Mouse (Mus musculus): ENCODE data around the gene Wdr72. TPM values are rescaled to one million over a fixed set of nuclear protein-coding genes. Genes with fewer than 3 reads are reported as not detected.

Gene Wdr72
- total RNA-seq, 2 experiments from 2014 or later = not detected

DNA sequence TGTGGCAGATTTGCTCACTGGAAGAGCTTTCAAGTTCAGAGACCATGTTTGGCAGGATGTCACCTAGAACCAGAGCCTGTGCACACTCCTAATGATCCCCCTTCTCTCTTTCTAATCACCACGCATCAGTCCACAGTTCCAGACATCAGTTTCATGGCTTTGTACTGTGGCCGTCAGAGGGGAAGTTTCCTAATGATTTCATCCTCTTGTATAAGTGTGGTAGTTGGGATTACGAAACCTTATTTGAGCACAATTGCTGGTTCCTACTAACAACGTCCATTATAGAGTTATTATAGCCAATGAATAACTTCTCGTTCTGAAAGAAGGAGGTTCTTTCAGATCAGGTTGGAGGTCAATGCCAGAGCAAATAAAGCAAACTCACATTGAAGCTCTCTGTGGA, 131.1 kb downstream of the Wdr72 start:
- DNase-seq (ENCODE audit: low spot score in 2 of 2) = no peak

DNA sequence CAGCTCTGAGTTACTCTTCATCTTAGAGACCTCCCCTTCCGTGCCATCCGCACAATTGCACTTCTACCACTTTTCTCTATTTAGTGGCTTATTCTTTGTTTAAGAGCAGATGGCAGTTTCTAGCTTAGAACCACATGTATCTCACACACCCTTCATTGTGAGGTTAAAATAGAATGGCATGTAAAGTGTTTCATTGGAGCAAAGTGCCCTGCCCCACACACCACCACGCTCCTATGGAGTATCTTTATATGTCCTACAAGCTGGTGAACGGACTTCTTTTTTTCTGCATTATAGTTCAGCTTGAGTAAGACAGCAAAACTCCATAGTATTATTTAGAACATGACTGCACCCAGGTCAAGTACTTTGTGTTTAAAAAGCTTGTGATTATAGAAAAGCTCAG, 137.9 kb downstream of the Wdr72 start:
- DNase-seq (ENCODE audit: low spot score in 2 of 2) = no peak

DNA sequence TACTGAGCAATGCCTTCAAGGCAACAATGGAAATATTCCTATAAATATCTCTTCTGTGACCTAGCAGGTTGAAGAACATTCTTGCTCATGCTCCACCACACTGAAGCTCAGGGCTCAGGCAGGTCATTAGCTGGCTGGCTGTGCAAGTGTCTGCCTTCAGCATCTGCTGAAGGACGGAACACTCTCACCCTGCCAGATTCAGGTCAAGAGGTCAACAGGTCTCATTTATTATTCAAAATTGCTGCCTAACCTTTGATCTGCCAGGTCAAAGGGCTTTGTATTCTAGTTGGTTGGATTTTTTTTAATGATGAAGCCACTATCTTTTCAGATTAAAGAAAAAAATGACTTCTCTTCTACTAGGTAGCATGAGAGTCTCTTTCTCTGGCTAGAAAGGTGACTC, 139.3 kb downstream of the Wdr72 start:
- no peak for DNase-seq (ENCODE audit: low spot score in 2 of 2)

DNA sequence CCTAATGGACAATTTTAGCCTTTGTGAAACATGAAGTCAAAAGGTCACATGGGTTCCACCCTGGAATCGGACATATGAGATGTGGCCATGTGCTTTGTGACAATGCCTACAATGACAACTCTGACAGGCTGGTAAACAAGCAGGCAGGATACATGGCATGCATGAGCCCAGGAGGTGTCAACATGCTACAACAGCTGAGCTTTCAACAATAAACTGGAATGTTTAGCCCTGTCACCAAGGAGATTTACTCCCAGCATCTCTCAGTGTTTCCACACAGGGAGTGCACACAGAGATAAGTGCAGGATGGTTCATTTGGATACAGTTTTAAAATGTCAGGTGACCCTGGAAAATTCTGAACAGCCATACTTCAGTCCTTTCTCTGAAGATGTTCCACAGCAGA, 140.4 kb downstream of the Wdr72 start:
- DNase-seq (ENCODE audit: low spot score in 2 of 2) = no peak

DNA sequence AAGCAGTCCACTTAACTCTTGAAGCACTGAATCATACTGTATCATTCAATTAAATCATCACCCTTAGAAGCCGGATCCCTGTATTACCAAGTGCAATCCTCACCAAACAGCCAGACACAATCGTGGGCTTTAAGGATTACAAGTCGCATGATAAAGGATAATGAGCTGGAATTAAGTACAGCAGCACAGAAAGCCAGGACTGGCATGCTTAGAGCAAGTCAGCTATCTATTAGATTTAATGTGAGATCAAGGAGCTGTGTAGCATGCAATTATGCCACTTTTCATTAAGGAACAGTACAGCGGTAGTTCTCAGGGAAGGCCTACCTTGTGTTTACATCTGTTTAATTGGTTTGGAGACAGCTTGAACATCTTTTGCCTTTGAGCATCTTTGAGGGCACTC, 148.2 kb downstream of the Wdr72 start:
- DNase-seq (ENCODE audit: low spot score in 2 of 2) = no peak

DNA sequence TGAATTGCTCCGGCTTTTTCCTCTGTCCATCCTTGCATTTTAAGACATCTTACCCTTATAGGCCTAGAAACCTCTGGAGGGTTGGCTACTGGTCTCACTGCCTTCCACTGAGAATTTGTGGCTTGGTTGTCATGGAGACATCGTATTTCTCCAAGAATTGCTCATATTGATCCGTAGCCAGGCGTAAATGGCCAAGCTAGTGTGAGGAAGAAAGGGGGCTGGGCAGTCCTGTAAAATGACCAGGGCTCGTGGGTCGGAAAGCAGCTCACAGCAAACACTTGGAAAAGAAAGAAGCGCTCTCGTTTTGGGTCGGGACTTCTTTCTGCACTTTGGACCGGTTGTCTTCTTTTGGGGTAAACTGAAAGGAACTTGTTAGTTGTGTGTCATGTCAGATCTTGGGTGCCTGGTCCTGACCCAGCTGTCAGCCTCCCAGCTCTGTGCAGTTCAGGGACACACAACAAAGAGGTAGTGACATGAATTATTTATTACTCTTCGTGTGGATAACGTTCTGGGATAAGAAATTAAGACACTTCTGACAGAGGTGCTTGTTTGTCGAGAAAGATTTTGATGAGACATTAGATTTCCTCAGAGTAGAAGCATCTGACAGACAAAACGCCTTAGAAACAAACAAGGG, 167.7 kb downstream of the Wdr72 start:
- DNase-seq (ENCODE audit: low spot score in 2 of 2) = no peak

DNA sequence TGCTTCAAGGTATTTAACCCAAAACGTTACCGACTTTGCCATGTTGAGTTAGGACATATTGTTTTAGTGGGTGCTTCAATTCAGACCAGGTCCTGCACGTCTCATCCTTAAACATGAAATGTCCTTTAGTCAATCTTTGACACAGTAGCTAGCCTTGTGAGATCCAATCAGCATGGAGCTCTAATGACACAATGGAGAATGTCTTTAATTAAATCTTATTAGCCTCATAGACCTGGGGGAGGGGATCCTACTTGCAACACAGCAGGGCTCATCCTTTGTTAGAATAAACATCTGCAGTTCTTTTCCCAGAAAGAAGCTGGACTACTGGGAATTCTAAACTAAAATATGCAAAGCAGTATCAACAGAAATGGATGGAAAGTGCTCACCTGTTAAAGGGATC, 171.9 kb downstream of the Wdr72 start:
- DNase-seq (ENCODE audit: low spot score in 2 of 2) = no peak

DNA sequence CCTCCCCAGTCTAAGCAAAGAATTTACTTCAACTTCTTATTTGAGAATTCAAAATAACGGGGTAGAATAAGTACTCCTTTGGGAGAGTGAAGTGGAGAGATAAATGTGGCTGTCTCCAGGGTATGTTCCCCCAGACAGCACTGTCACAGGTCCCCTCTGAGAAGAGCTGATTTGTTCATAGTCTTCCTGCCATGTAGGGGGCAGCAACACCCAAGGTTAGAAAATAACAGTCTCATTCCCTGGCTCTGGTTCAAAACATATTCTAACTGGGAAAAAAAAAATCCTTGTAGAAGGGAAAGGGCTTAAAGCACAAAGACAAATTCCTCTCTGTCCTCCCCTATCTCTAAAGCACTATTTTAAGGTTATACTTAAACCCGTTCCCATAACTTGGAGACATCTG, 176.1 kb downstream of the Wdr72 start:
- DNase-seq (ENCODE audit: low spot score in 2 of 2) = no peak

DNA sequence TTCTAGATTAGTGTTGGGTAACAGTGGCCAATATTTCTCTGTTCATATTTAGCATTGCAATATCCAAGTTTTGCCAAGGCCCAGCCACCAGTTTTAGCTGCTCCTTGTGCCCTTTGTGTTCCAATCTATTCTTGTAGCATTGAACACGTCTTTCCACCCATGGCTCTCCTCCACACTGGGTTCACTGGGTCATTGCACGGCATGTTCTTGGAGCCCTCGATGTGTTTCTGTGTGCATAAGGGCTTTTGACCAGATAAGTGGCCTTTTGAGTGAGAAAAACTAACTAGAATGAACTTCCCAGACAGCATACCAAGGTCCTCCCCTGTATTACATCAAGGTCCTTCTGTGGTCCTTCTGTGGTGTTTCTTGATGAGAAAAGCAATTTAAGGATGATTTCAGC, 184.3 kb downstream of the Wdr72 start:
- DNase-seq (ENCODE audit: low spot score in 2 of 2) = no peak

DNA sequence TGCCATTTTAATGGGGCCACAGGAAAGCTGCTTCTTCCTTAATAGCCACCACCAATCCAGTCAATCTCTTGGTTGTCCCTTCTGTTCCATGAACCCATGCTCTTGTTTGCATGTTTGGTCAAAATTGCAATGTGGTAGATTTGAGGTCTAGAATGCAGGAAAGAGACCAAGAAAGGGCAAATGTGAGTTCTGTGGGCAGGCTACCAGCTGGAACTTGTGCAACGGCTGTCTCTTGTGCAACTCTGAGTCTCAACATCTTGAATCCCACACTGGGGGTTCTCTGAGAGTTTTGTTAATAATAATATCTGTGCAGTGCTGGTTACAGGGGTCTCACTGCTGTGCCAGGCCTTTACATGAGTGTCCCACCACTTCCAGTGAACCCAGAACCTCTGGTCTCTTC, 208.6 kb downstream of the Wdr72 start:
- DNase-seq (ENCODE audit: low spot score in 2 of 2) = no peak

DNA sequence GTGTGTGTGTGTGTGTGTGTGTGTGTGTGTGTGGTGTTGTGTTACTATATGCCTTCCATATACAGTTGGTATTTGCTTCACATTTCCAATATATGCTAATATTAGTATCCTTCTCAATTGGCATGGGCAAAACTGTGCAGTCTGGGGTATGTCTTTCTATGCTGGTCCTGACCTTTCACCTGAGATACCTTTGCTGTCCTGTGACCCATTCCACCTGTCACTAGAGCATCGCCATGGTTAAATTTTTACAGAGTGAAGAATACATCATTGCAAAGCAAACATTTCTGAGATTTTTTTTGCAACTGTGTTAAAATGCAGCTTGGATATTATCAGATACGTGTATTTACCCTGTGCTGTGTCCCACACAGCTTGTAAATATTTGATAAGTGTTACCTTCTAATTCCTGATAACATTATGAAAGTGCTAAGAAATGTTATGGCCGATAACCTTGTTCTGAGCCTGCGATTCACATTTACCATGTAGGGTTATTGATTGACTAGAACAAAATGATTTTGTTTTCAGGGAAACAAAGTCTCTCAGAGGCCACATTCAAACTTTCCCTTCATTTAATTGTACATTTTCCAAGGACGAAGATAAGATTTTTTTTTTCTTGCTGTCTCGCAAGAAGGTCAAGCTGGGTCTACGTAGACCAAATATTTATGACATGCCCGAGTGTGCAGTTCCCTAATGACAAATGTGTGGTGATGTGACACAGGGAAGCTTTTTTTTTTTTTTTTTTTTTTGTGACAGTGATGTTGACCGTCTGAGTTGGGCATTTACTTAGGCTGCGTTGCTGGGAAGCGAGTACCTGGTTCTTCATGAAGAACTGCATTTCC, 214.2 kb downstream of the Wdr72 start:
- DNase-seq (ENCODE audit: low spot score in 2 of 2) = no peak

DNA sequence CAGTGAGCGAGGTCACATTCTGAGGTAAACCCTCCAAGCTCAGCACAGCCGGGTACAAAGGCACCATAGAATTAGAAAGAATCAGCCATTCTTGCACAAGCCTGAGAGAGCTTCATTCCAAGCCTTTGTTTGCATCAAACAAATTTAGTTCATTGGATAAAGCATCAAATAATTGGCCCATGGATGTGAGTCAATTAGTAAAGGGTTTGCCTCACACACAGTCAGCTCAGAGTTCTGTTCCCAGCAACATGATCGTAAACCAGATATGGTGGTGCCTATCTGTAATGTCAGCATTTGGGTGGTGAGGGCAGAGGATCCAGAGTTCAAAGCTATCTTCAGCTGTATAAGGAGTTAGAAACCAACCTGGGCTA, 214.8 kb downstream of the Wdr72 start:
- no peak for DNase-seq (ENCODE audit: low spot score in 2 of 2)

DNA sequence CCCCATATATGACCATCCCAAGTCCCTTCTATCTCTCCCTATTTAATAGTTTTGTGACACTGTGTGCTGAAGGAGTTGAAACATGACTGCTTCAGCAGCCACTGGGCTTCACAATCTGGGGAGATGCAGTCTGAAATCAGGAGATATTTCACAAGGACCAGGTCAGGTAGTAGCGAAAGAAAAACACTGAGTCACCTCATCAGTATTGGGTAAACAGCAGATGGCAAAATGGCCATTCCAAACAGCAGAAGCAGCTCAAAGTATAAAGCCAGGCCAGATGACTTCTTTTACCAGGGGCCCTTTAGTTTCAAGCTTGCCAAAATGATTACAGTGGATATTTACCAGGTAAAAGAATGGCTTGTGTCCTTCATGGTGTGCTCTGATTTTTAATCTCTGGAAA, 215.8 kb downstream of the Wdr72 start:
- DNase-seq (ENCODE audit: low spot score in 2 of 2) = no peak

DNA sequence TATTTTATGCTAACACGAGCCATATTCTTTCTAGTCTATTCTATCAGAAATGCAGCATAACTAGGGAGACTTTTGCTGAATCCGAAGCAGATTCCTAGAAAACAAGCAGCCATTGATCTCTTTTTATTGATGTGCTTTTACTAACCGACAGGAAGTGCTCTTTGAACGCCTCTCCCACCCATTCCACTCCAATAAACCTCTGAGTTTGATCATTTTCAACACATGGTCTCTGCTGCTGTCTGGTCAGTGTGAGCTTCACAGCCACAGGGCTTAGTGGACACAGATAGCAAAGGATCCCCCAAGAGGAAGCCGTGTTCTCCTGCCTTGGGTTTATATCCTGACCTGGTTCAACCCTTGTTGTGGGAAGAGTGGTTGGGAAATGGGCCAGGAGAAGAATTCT, 218.7 kb downstream of the Wdr72 start:
- DNase-seq (ENCODE audit: low spot score in 2 of 2) = no peak

DNA sequence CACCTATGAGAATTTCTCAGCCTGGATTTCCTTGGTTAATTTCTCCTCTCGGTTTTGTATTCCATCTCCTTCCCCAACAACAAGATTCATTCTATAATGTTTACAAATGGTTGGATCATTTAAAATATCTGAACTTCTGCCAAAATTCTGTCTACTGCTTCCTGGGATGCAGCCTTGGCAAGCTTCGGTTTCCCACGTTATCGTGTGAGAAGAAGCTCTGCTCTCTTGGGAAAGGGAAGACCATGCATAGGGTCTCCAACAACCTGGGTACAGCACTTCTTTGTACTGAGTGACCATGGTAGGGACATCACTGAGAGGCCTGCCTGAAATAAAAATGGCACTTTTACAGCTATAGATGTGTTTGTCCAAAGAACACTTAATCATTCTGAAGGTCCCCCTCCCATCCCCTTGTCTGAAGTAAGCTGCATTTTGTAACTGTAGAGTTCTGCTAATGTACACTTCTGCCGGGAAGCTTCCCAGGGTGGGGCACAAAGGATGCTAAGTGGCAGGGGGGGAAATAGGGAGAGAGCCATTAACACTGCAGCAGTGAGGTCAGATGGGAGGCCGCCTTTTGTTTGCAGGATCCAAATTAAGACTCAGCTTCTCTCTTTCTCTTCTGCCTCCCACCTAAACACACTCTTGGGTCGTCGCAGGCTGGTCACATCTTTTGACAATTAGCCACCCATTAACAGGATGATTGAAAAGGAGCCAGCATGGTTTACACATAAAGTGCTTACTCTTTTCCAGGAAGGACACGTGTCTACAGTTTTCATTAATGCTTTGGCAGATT, 220.7 kb downstream of the Wdr72 start:
- DNase-seq (ENCODE audit: low spot score in 2 of 2) = no peak

DNA sequence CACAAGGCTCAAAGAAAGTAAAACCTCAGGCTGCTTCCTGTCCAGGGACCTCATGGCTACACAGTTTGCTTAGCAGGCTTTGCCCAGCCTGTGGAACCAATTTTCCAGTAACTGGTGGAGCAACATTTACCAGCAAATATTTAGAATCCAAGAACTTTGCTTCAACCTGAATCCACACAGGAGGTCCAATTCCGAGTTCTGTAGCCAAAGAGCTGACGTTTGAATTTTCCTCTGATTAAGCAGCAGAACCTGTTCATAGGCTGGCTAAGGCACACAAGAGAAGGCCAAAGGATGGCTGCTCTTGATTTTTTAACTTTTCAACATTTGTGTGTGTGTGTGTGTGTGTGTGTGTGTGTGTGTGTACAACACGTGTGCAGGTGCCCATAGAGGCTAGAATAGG, 222.2 kb downstream of the Wdr72 start:
- no peak for DNase-seq (ENCODE audit: low spot score in 2 of 2)

Other genes starting within 250 kb of the Wdr72 start
- 10 to 100 TPM; 21.3 to 26.5 TPM for gene Unc13c, start 141.4 kb upstream of the Wdr72 start, total RNA-seq (2021)